Mouse (Mus musculus) forebrain, embryonic 13.5 days (tissue): ENCODE results near the gene Gda. TPM values are rescaled to one million over a fixed set of nuclear protein-coding genes. Genes with fewer than 3 reads are reported as not detected.
A peak's percentile ranks its signal among the peaks of the same experiment; 100 is the strongest.

Experiments used
- ATAC-seq: fragments of 200-750 bp; cut with Nextera tagmentation; 2 replicates; pipeline ENCODE4 v1.8.0; 2017
- H3K27ac ChIP-seq: fragments of 300-500 bp; sonication (generic); 2 replicates; pipeline ENCODE4 v1.5.1; 2015; ENCODE audit warnings: inconsistent platforms, mild to moderate bottlenecking, moderate library complexity
- H3K27me3 ChIP-seq: fragments of 300-500 bp; sonication (generic); 2 replicates; pipeline ENCODE4 v1.6.1; 2015; ENCODE audit warnings: mild to moderate bottlenecking, inconsistent platforms
- H3K36me3 ChIP-seq: fragments of 300-500 bp; sonication (generic); 2 replicates; pipeline ENCODE4 v1.6.1; 2015; ENCODE audit warnings: mild to moderate bottlenecking, inconsistent platforms; ENCODE audit not compliant: poor library complexity, severe bottlenecking
- H3K4me1 ChIP-seq: fragments of 300-500 bp; sonication (generic); 2 replicates; pipeline ENCODE4 v1.6.1; 2015; ENCODE audit warnings: inconsistent platforms
- H3K4me2 ChIP-seq: fragments of 300-500 bp; sonication (generic); 2 replicates; pipeline ENCODE4 v1.6.1; 2015; ENCODE audit warnings: inconsistent platforms, mild to moderate bottlenecking, moderate library complexity
- H3K4me3 ChIP-seq: fragments of 300-500 bp; sonication (generic); 2 replicates; pipeline ENCODE4 v1.5.1; 2015; ENCODE audit warnings: mild to moderate bottlenecking, inconsistent platforms
- H3K9ac ChIP-seq: fragments of 300-500 bp; sonication (generic); 2 replicates; pipeline ENCODE4 v1.6.1; 2015; ENCODE audit warnings: mild to moderate bottlenecking, inconsistent platforms
- H3K9me3 ChIP-seq: fragments of 300-500 bp; sonication (generic); replicated peaks from 2 replicates; pipeline ENCODE4 v1.6.1; 2016; ENCODE audit warnings: inconsistent platforms
- WGBS: fragments of 180-500 bp; shearing (Covaris S2); methylation state at CpG from one replicate; pipeline ENCODE4 v1.1.7; 2015; 5-methylcytosine and 5-hydroxymethylcytosine counted together
- polyA plus RNA-seq: library from polyadenylated mRNA; unstranded; fragments of >200 nt; fragmentation: Nextera tagmentation; extraction: Ambion mirVana; gene quantifications from 2 replicates; pipeline ENCODE4 v1.2.1, GENCODE M21; 2015

Gene Gda
- polyA plus RNA-seq, 1 experiment from 2014 or later: 0.39 TPM

GRCm38 (mm10) chr19:21386842-21387241 lies 86.4 kb downstream of the Gda start:
- H3K4me2 ChIP-seq: no peak overlapping the region
- H3K27me3 ChIP-seq: no peaks in the 10 kb centered on the region
- no peaks in the 10 kb centered on the region for H3K9me3 ChIP-seq
- no peak overlapping the region for H3K9ac ChIP-seq
- no peak overlapping the region for H3K4me3 ChIP-seq
- H3K4me1 ChIP-seq: no peaks in the 10 kb centered on the region
- no peak overlapping the region for H3K27ac ChIP-seq
- 70% methylated on average over 2 of the region's 2 CpGs for WGBS
- ATAC-seq: no peak
- no peaks in the 10 kb centered on the region for H3K36me3 ChIP-seq

- H3K9me3 ChIP-seq: no peaks in the 10 kb centered on the region
- WGBS: 85% methylated on average over 3 of the region's 3 CpGs
- H3K9ac ChIP-seq: no peak overlapping the region
- H3K36me3 ChIP-seq: no peaks in the 10 kb centered on the region
- H3K27ac ChIP-seq: no peak overlapping the region
- H3K4me2 ChIP-seq: no peak overlapping the region
- H3K4me3 ChIP-seq: no peak overlapping the region
- H3K27me3 ChIP-seq: no peaks in the 10 kb centered on the region
- no peak for ATAC-seq
- no peaks in the 10 kb centered on the region for H3K4me1 ChIP-seq
These were observed 89.0 kb downstream of the Gda start for GRCm38 (mm10) chr19:21384231-21384630.

GRCm38 (mm10) chr19:21383491-21384226 lies 89.6 kb downstream of the Gda start:
- H3K27me3 ChIP-seq: no peaks in the 10 kb centered on the region
- no peaks in the 10 kb centered on the region for H3K36me3 ChIP-seq
- H3K9ac ChIP-seq: no peak overlapping the region
- H3K9me3 ChIP-seq: no peaks in the 10 kb centered on the region
- no peak overlapping the region for H3K4me2 ChIP-seq
- no peaks in the 10 kb centered on the region for H3K4me1 ChIP-seq
- H3K27ac ChIP-seq: no peak overlapping the region
- 89% methylated on average over 6 of the region's 6 CpGs for WGBS
- no peak overlapping the region for H3K4me3 ChIP-seq
- no peak for ATAC-seq

- WGBS: 54% methylated on average over 2 of the region's 2 CpGs
These were observed 91.5 kb downstream of the Gda start for GRCm38 (mm10) chr19:21381696-21382095.

GRCm38 (mm10) chr19:21379195-21379594 lies 94.0 kb downstream of the Gda start:
- H3K36me3 ChIP-seq: no peaks in the 10 kb centered on the region
- H3K4me2 ChIP-seq: no peak overlapping the region
- 91% methylated on average over 5 of the region's 5 CpGs for WGBS

More at GRCm38 (mm10) chr19:21381696-21382095, 91.5 kb downstream of the Gda start:
- Histone ChIP-seq H3K4me2 (no peak overlapping the region), H3K27me3 (no peaks in the 10 kb centered on the region), H3K4me3 (no peak overlapping the region), H3K4me1 (no peaks in the 10 kb centered on the region), H3K27ac (no peak overlapping the region), H3K9me3 (no peaks in the 10 kb centered on the region), H3K36me3 (no peaks in the 10 kb centered on the region), H3K9ac (no peak overlapping the region)
- no peak for ATAC-seq

GRCm38 (mm10) chr19:21376445-21377218 lies 96.6 kb downstream of the Gda start:
- Histone ChIP-seq H3K9ac (no peak overlapping the region), H3K9me3 (no peaks in the 10 kb centered on the region), H3K4me3 (no peak overlapping the region), H3K36me3 (no peaks in the 10 kb centered on the region), H3K27ac (no peak overlapping the region), H3K4me1 (no peaks in the 10 kb centered on the region), H3K4me2 (no peak overlapping the region), H3K27me3 (no peaks in the 10 kb centered on the region)
- 85% methylated on average over 4 of the region's 4 CpGs for WGBS
- ATAC-seq: no peak

More at GRCm38 (mm10) chr19:21379195-21379594, 94.0 kb downstream of the Gda start:
- H3K9ac ChIP-seq: no peak overlapping the region
- no peaks in the 10 kb centered on the region for H3K4me1 ChIP-seq
- ATAC-seq: no peak
- no peaks in the 10 kb centered on the region for H3K27me3 ChIP-seq
- H3K4me3 ChIP-seq: no peak overlapping the region
- no peak overlapping the region for H3K27ac ChIP-seq
- no peaks in the 10 kb centered on the region for H3K9me3 ChIP-seq

GRCm38 (mm10) chr19:21373073-21373755 lies 100.0 kb downstream of the Gda start:
- H3K9me3 ChIP-seq: no peaks in the 10 kb centered on the region
- 54% methylated on average over 11 of the region's 11 CpGs for WGBS
- H3K27ac ChIP-seq: no peak overlapping the region
- no peaks in the 10 kb centered on the region for H3K36me3 ChIP-seq
- no peak overlapping the region for H3K4me3 ChIP-seq
- ATAC-seq: peak; percentile 70
- H3K4me1 ChIP-seq: no peaks in the 10 kb centered on the region
- H3K4me2 ChIP-seq: no peak overlapping the region
- no peaks in the 10 kb centered on the region for H3K27me3 ChIP-seq
- H3K9ac ChIP-seq: no peak overlapping the region

- Histone ChIP-seq H3K27ac (no peak overlapping the region), H3K4me3 (no peak overlapping the region), H3K4me2 (no peak overlapping the region), H3K9me3 (no peaks in the 10 kb centered on the region), H3K9ac (no peak overlapping the region), H3K36me3 (no peaks in the 10 kb centered on the region), H3K4me1 (no peaks in the 10 kb centered on the region), H3K27me3 (no peaks in the 10 kb centered on the region)
- ATAC-seq: peak; percentile 41
- 84% methylated on average over 12 of the region's 12 CpGs for WGBS
These were observed 100.7 kb downstream of the Gda start for GRCm38 (mm10) chr19:21372395-21373072.

- H3K27ac ChIP-seq: no peak overlapping the region
- no peak overlapping the region for H3K4me3 ChIP-seq
- ATAC-seq: no peak
- H3K36me3 ChIP-seq: no peaks in the 10 kb centered on the region
- no peaks in the 10 kb centered on the region for H3K4me1 ChIP-seq
- no peaks in the 10 kb centered on the region for H3K27me3 ChIP-seq
- H3K4me2 ChIP-seq: no peak overlapping the region
- no peak overlapping the region for H3K9ac ChIP-seq
- no peaks in the 10 kb centered on the region for H3K9me3 ChIP-seq
- WGBS: 48% methylated on average over 2 of the region's 2 CpGs
These were observed 101.9 kb downstream of the Gda start for GRCm38 (mm10) chr19:21371337-21371736.

- no peak for ATAC-seq
- Histone ChIP-seq H3K4me2 (no peak overlapping the region), H3K9me3 (no peaks in the 10 kb centered on the region), H3K9ac (no peak overlapping the region), H3K4me3 (no peak overlapping the region), H3K27me3 (no peaks in the 10 kb centered on the region), H3K36me3 (no peaks in the 10 kb centered on the region), H3K27ac (no peak overlapping the region), H3K4me1 (no peaks in the 10 kb centered on the region)
- 96% methylated on average over 8 of the region's 8 CpGs for WGBS
These were observed 102.5 kb downstream of the Gda start for GRCm38 (mm10) chr19:21370782-21371181.

GRCm38 (mm10) chr19:21369175-21369574 lies 104.1 kb downstream of the Gda start:
- Histone ChIP-seq H3K4me3 (no peak overlapping the region), H3K36me3 (no peaks in the 10 kb centered on the region), H3K4me1 (no peaks in the 10 kb centered on the region), H3K4me2 (no peak overlapping the region), H3K27me3 (no peaks in the 10 kb centered on the region), H3K9ac (no peak overlapping the region), H3K27ac (no peak overlapping the region), H3K9me3 (no peaks in the 10 kb centered on the region; the same call in 1 of the 2 replicates)
- 96% methylated on average over 6 of the region's 6 CpGs for WGBS
- no peak for ATAC-seq

GRCm38 (mm10) chr19:21368595-21368994 lies 104.7 kb downstream of the Gda start:
- no peak overlapping the region for H3K4me3 ChIP-seq
- H3K36me3 ChIP-seq: no peaks in the 10 kb centered on the region
- H3K27ac ChIP-seq: no peak overlapping the region
- no peak overlapping the region for H3K9ac ChIP-seq
- no peaks in the 10 kb centered on the region for H3K4me1 ChIP-seq
- 94% methylated on average over 4 of the region's 4 CpGs for WGBS
- H3K9me3 ChIP-seq: no peaks in the 10 kb centered on the region; the same call in 1 of the 2 replicates
- ATAC-seq: no peak
- no peak overlapping the region for H3K4me2 ChIP-seq
- H3K27me3 ChIP-seq: no peaks in the 10 kb centered on the region
